Mouse (Mus musculus) spleen, adult 2 months (tissue): ENCODE data around the gene Pawr.

ENCODE experiments used
- CTCF ChIP-seq: fragments of 200-500 bp; IDR thresholded peaks from 2 replicates; pipeline ENCODE4 v1.5.1; 2011; ENCODE audit warnings: mild to moderate bottlenecking, inconsistent platforms; ENCODE audit not compliant: insufficient read depth, insufficient read length, insufficient replicate concordance; ENCODE audit errors: extremely low read depth
- POLR2A ChIP-seq: fragments of 200-500 bp; IDR thresholded peaks from 2 replicates; pipeline ENCODE4 v1.6.1; 2011; ENCODE audit warnings: low read depth, low read length, inconsistent platforms

DNA sequence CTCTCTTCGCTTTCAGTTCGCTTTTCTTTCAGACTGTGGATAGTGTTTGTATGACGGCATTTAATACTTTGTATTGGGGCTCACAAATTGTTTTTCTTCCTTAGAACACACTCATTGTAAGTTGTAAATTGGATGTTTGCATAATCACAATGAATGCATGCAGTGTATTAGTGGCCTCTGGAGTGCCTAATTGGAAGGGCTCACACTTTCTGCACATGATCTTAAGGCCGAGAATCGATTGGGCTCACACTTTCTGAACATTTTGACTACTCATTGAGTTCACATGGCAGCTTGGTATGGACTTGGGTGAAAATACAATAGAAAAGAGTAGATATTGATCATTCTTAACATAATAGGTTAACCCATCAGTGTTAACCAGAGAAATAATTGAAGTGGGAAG, 34.3 kb downstream of the Pawr start:
- TF ChIP-seq CTCF (no peak), POLR2A (no peak)
